Mouse (Mus musculus) olfactory bulb, adult 2 months (tissue): ENCODE measurements around the gene Hacd4.

Experiments used
- CTCF ChIP-seq: fragments of 200-500 bp; IDR thresholded peaks from 2 replicates; pipeline ENCODE4 v1.5.1; 2012; ENCODE audit warnings: low read depth, mild to moderate bottlenecking, low read length, moderate library complexity; ENCODE audit not compliant: insufficient read depth
- POLR2A ChIP-seq: fragments of 200-500 bp; IDR thresholded peaks from 2 replicates; pipeline ENCODE4 v1.6.1; 2012; ENCODE audit warnings: mild to moderate bottlenecking, low read depth, low read length, moderate library complexity; ENCODE audit not compliant: insufficient read depth

- TF ChIP-seq POLR2A: no peak
- no peak for TF ChIP-seq CTCF
Measured at GRCm38 (mm10) chr4:88458673-88459072, 19.9 kb upstream of the Hacd4 start.
